Mouse (Mus musculus) intestine, postnatal 0 days (tissue): ENCODE measurements at regions not wholly inside any gene's neighbourhood (a gene's known extent, or its start where the extent isn't known, plus 50 kb on each side); places are given as distances from the start of the nearest gene placed in this dataset.

ENCODE experiments used
- ATAC-seq: fragments of 200-750 bp; cut with Nextera tagmentation; 2 replicates; pipeline ENCODE4 v1.8.0; 2017; ENCODE audit warnings: mild to moderate bottlenecking, moderate TSS enrichment, moderate library complexity
- H3K27ac ChIP-seq: fragments of 300-500 bp; sonication (generic); 2 replicates; pipeline ENCODE4 v1.5.1; 2014; ENCODE audit warnings: mild to moderate bottlenecking, low read depth, low read length, moderate library complexity
- H3K27me3 ChIP-seq: fragments of 300-500 bp; sonication (generic); replicated peaks from 2 replicates; pipeline ENCODE4 v1.6.1; 2014; ENCODE audit warnings: low read length, mixed read lengths; ENCODE audit not compliant: control insufficient read depth, insufficient read depth
- H3K36me3 ChIP-seq: fragments of 300-500 bp; sonication (generic); 2 replicates; pipeline ENCODE4 v1.6.1; 2014; ENCODE audit warnings: mild to moderate bottlenecking, moderate library complexity; ENCODE audit not compliant: control insufficient read depth, insufficient read depth
- H3K4me1 ChIP-seq: fragments of 300-500 bp; sonication (generic); replicated peaks from 2 replicates; pipeline ENCODE4 v1.6.1; 2014; ENCODE audit warnings: antibody characterized with exemption, low read length, mixed read lengths; ENCODE audit not compliant: control insufficient read depth, insufficient read depth
- H3K4me2 ChIP-seq: fragments of 300-500 bp; sonication (generic); replicated peaks from 2 replicates; pipeline ENCODE4 v1.6.1; 2014; ENCODE audit warnings: low read depth, mild to moderate bottlenecking, moderate library complexity
- H3K4me3 ChIP-seq: fragments of 300-500 bp; sonication (generic); 2 replicates; pipeline ENCODE4 v1.5.1; 2014; ENCODE audit warnings: low read depth, low read length
- H3K9ac ChIP-seq: fragments of 300-500 bp; sonication (generic); 2 replicates; pipeline ENCODE4 v1.6.1; 2014; ENCODE audit warnings: mild to moderate bottlenecking, low read depth, low read length
- H3K9me3 ChIP-seq: fragments of 300-500 bp; sonication (generic); 2 replicates; pipeline ENCODE4 v1.6.1; 2016; ENCODE audit warnings: mixed run types; ENCODE audit not compliant: control insufficient read depth
- CTCF ChIP-seq: sonication (generic); IDR thresholded peaks from 2 replicates; pipeline ENCODE4 v1.5.1; 2016; ENCODE audit warnings: low read depth, mild to moderate bottlenecking, control low read depth, antibody characterized with exemption, moderate library complexity
- WGBS: fragments of 180-500 bp; shearing (Covaris S2); extraction: QIAGEN DNeasy Blood & Tissue Kit; methylation state at CpG from one replicate; pipeline ENCODE4 v1.1.7; 2014; 5-methylcytosine and 5-hydroxymethylcytosine counted together

DNA sequence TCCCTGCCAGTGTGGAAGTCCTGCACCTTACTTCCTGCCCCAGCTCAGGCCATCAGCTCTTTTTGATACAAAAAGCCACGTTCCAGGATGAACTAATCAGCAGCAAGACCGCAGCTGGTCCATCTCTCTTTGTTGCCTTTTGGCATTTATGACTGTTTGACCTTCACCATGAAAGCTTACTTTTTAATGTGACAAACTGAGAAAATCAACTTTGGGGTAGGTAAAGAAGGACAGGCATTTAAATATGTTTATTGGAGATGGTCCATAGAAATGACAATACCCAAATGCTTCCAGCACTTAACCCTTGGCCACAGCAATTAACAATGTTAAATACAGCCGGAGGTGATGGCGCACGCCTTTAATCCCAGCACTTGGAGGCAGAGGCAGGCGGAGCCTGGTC lies 3299.2 kb upstream of the Gm7489 start:
- WGBS = 72% methylated on average over 6 of the region's 6 CpGs
- Histone ChIP-seq H3K4me3 (no peak overlapping the region), H3K9me3 (no peaks in the 10 kb centered on the region), H3K9ac (no peak overlapping the region), H3K27me3 (no peaks in the 10 kb centered on the region), H3K4me1 (no peaks in the 10 kb centered on the region), H3K36me3 (no peaks in the 10 kb centered on the region), H3K4me2 (no peak overlapping the region), H3K27ac (no peak overlapping the region)
- no peak for TF ChIP-seq CTCF
- ATAC-seq = no peak
